Mouse (Mus musculus): ENCODE results near the gene Fibcd1.

Fibcd1 gene

DNA sequence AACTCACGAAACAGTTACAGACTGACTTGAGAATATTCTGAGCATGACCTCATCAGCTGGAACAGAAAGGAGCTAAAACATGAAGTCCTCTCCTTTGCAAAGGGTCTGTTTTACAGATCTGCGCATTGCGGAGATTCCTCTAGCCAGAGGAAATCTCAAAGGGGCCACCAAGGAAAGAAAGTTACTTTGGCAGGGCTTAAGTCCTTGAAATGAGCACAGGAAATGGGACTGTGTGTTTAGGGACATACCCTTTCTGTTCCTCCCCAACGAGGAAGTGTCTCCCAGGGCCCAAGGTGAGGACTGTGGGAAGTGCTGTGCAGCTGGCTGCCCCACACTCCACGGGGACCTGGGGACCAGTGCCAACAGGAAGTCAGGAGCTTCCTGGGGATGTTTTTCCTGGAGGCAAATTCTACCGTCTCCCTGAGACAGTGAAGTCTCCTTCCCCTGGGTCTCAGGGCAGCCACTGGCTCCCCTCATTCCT, 76.1 kb downstream of the Fibcd1 start:
- no peak for DNase-seq (ENCODE audit: low read depth, low spot score)

DNA sequence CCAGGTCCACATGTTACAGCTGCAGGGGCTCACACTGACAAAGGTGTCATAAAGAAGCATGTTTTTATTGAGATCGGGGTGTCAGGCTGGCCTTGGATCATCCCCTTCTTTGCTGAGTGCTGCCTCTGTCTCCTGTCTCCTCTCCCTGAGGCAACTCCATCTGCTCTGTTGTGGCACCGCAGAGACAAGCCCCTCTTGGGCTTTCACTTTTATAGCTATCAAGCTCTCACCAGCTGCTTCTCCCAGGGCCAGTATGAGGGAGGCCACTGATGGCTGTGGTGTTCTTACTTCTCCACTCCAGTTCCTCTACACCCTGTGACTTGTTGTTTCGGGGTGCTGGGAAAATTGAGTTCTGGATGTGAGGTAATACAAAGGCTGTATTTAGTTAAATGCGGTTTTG, 76.7 kb downstream of the Fibcd1 start:
- no peak for DNase-seq (ENCODE audit: low read depth, low spot score)

DNA sequence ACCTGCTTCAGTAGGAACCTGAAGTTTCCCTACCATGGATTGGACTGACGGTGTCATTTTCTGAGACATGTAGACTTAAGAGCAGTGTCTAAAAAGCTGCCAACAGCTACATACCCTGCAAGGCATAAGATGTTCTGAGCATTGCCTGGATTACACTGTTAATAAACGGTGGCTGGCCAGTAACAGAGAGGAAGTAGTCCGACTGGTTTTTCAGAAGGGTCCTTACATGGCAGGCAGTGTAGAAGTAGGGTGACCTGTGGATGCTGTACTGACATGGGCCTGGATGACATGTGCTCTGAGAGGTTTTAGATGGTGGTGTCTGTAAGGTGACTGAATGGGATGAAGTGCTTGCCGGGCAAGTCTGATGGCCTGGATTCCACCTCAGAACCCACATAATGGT, 78.0 kb downstream of the Fibcd1 start:
- no peak for DNase-seq (ENCODE audit: low read depth, low spot score)

DNA sequence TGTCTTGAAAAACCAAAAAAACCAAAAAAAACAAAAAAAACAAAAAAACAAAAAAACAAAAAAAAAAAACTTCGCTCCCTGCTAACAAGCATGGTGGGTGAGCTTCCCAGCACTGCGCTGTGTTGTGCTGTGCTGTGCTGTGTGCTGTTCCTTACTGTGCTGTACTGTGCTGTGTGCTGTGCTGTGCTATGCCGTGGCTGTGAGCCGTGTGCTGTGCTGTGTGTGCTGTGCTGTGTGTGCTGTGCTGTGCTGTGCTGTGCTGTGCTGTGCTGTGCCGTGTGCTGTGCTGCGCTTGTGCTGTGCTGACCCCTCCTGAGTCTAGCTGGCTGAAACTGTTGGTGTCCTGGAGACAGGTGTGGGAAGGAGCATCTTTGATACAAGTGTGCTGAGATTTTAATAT, 78.7 kb downstream of the Fibcd1 start:
- no peak for DNase-seq (ENCODE audit: low read depth, low spot score)

Measured in retina, adult 2 months (tissue).